Mouse (Mus musculus): ENCODE results near the gene Castor2.

- TF ChIP-seq ETS1 (conservative IDR thresholded peaks at IDR 0.05; ENCODE audit: low read depth, low read length) (no peak), USF1 (IDR thresholded peaks at IDR 0.05; ENCODE audit: low read depth, low read length) (no peak), CTCF (conservative IDR thresholded peaks at IDR 0.05 in 1 of 2, IDR thresholded peaks at IDR 0.05 in 1 of 2; ENCODE audit: low read depth in 2 of 2, low read length in 2 of 2) (no peak), CHD2 (IDR thresholded peaks at IDR 0.05; ENCODE audit: low read length) (no peak), RAD21 (IDR thresholded peaks at IDR 0.05; ENCODE audit: low read depth, low read length) (no peak)
These were observed 83.7 kb downstream of the Castor2 start for GRCm38 (mm10) chr5:134183162-134183561.
